Mouse (Mus musculus) C2C12 (cell line): ENCODE measurements around the gene Hp.
A peak's percentile ranks its signal among the peaks of the same experiment; 100 is the strongest.

Source experiments
- CEBPB ChIP-seq: IDR thresholded peaks from one replicate; pipeline ENCODE4 v1.6.1; 2011; ENCODE audit warnings: low read depth, mild to moderate bottlenecking, control low read depth, moderate library complexity
- CTCF ChIP-seq: IDR thresholded peaks from one replicate; pipeline ENCODE4 v1.5.1; 2011; ENCODE audit not compliant: control insufficient read depth, insufficient read depth, insufficient read length
- FOSL1 ChIP-seq: IDR thresholded peaks from one replicate; pipeline ENCODE4 v1.8.0; 2011; ENCODE audit warnings: mild to moderate bottlenecking, low read length; ENCODE audit not compliant: poor library complexity, insufficient read depth, severe bottlenecking
- MAX ChIP-seq: IDR thresholded peaks from one replicate; pipeline ENCODE4 v1.6.1; 2011; ENCODE audit warnings: mild to moderate bottlenecking, control low read depth
- MYOD1 ChIP-seq: IDR thresholded peaks from one replicate; pipeline ENCODE4 v1.6.1; 2011; ENCODE audit warnings: low read depth; ENCODE audit not compliant: control insufficient read depth, insufficient read length
- MYOG ChIP-seq: IDR thresholded peaks from one replicate; pipeline ENCODE4 v1.6.1; 2011; ENCODE audit not compliant: control insufficient read depth, insufficient read length; ENCODE audit errors: extremely low read depth
- USF1 ChIP-seq: IDR thresholded peaks from one replicate; pipeline ENCODE4 v1.6.1; 2011; ENCODE audit warnings: low read depth, mild to moderate bottlenecking, control low read depth, moderate library complexity

DNA sequence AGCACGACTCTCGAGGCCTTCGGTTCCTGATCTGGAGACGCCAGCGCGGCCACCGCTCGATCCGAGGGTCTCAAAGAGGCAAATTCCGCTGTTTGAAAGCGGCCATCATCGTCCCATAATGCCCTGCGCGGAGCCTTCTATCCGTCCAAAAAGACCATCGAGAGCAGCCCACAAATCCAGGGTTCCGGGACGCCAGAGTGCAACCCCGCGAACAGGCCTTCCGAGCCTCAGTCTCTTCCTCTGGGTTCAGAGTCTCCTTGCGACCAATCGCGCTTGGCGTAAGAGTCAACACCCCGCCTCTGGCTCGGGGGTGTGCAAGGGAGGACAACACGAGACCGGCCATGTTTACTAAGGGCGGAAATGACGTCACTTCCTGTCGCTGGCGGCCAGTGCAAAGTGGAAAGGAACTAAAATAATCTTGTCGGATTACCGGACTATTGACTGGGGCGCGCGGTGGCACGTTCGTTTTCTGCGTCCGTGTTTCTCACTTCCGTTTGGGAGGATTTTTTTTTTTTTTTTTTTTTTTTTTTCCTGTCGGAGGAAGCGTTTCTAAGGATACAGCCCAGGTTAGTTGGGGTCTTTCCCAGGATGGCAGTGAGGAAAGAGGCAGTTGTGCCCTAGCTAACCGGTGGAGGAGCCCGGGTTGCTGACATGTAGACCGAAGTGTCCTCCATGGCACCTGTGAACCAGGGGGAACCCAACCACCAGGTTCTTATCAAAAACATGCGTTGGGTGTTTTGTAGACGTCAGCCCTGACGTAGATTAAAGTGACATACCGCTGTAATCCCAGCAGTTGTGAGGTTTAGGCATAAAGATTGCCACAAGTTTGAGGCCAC, 13.3 kb downstream of the Hp start, which contains the start of the genes Dhx38 and Txnl4b:
- TF ChIP-seq CTCF (no peak), USF1 (no peak), MAX (peak; percentile 90), MYOG (no peak), CEBPB (no peak), MYOD1 (no peak), FOSL1 (no peak)
